Mouse (Mus musculus) spleen, adult 12 weeks (tissue): ENCODE measurements around the gene Vmn1r232.

Source experiments
- DNase-seq: peaks from one replicate; pipeline ENCODE4 v3.0.0; 2022; ENCODE audit warnings: low spot score

Gene Vmn1r232

GRCm38 (mm10) chr17:20919614-20920013 is at the start of gene Vmn1r232:
TSS of gene Vmn1r232 (minus strand) at chr17:20919714.
- DNase-seq = no peak

- no peak for DNase-seq
These were observed 47.2 kb upstream of the Vmn1r232 start for GRCm38 (mm10) chr17:20966681-20967080.

GRCm38 (mm10) chr17:20965421-20965820 is 45.9 kb upstream of the Vmn1r232 start:
- DNase-seq = no peak

- DNase-seq = no peak
These were observed 40.9 kb upstream of the Vmn1r232 start for GRCm38 (mm10) chr17:20960386-20960785.

GRCm38 (mm10) chr17:20946636-20947035 is 27.1 kb upstream of the Vmn1r232 start:
- no peak for DNase-seq

- DNase-seq = no peak
These were observed 26.6 kb upstream of the Vmn1r232 start for GRCm38 (mm10) chr17:20946026-20946565.

- DNase-seq = peak; percentile 98
These were observed 25.7 kb upstream of the Vmn1r232 start, which contains the start of gene Ppp2r1a for GRCm38 (mm10) chr17:20944985-20945891. TSS of gene Ppp2r1a (plus strand) at chr17:20945311.

GRCm38 (mm10) chr17:20944226-20944625 is 24.7 kb upstream of the Vmn1r232 start:
- no peak for DNase-seq

GRCm38 (mm10) chr17:20904991-20905390 is 14.5 kb downstream of the Vmn1r232 start, which contains the start of gene Vmn1r231:
TSS of gene Vmn1r231 (minus strand) at chr17:20905091.
- DNase-seq = no peak
